Mouse (Mus musculus): ENCODE measurements around the gene Stpg1. TPM values are rescaled to one million over a fixed set of nuclear protein-coding genes. Genes with fewer than 3 reads are reported as not detected.

Gene Stpg1
- not detected for polyA plus RNA-seq (2017; shearing (Covaris generic))

DNA sequence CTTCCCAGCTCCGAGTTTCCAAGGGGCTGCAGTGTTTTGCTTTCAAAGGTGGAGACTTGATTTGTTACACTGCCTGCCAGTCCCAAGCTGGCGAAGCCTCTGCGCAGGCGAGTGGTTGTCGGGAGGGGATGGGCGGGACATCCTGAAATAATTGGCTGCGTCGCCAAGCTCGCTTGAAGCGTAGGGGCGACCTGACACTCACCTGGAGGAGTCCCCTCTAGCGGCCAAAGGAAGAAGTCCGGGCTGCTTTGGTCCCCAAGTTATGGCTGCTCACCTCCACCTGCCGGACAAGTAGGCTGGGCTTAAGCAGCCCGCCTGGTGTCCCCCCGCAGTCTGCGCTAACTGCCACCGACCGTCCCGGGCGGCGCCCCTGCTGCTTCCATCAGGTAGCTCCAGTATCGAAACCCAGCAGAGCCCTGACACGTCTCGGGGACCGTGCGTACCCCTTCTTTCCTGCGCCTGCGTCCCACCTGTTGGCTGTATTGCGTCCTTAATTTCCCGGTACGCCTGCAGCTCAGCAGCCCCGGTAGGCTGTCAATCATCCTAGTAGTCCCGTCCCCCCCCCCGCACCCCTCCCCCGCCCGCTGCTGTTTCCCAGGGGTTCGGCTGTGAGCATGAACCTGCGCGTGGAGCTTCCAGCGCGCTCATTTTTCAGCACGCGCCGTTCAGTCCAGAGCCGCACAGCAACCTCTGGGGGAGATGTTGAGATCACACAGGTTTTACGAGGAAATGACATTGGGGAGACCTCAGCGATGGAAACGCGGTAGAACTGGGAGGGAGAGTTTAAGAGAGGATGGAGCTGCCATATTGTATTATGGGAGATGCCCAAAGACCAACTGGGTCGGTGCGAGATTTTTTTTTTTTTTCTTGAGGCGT, at the start of gene Stpg1, which contains the start of gene Nipal3:
TSS of gene Stpg1 (plus strand) at position 270 of the 876 bp plus-strand sequence.
TSS of gene Nipal3 (minus strand) at position 518 of the 876 bp plus-strand sequence.
- ATAC-seq: peak; percentile 95

DNA sequence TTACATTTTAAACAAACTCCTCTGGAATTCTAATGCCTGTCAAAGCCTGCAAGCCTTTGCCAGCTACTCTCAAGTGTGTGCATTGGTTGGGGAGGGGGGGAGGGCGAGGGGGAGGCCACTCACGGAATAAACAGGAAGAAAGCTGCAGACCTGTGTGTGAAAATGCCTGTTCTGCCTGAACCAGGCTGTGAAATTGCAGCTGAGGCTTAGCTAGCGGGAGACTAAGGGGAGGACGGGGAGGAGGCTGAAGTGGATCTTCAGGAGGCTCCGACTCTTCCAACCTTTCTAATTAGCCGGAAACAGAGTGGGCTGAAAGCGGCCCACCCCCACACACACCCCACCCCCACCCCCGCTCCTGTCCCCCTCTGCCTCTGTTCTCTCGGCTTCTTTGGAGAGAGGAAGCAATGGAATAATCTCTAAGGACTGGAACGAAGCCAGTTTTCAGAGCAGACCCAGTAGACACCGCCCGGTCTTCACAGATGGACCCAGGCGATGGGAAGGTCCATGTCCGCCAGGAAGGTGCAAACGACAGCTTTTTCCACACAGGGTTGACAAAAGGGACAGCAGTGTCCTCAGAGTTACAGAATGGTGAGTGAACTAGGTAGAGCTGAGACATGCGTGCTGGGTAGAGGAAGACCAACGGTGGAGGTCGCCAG, 43.1 kb upstream of the Stpg1 start:
- ATAC-seq: no peak

DNA sequence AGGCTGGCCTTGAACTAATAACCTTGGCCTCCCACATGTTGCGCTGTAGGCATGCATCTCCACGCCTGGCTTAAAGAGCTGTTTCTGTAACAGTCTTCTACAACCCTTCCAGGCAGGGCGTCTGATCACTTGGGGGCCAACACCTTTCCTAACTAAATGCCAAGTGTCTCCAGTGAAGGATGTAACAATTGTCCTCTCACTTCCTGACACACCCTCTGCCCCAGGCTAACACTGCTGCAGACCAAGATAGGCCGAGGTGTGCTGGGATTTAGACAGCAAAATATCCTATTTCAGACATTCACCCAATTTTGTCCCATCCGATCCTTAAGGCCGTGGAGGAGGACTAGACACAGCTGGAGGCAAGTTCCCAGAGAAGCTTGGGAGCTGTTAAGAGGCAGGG, 41.4 kb upstream of the Stpg1 start:
- ATAC-seq: no peak

DNA sequence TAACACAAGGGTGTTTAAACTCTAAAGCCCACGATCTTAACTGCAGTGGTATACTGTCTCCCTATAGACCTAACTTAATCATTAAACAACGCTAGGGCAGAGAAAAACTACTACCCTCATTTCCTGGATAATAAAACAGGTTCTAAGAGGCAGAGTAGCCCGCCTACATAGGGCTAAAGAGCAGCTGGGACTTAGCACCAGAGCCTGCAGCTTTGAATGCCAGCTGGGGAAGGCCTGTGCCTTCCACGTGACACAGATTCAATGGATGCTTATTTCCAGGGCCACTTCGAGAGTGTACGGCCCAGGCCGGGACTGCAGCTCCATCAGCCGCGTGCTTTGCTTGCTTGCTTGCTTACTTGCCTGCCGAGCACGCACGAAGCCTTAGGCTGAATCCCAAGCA, 41.0 kb upstream of the Stpg1 start:
- ATAC-seq: no peak

DNA sequence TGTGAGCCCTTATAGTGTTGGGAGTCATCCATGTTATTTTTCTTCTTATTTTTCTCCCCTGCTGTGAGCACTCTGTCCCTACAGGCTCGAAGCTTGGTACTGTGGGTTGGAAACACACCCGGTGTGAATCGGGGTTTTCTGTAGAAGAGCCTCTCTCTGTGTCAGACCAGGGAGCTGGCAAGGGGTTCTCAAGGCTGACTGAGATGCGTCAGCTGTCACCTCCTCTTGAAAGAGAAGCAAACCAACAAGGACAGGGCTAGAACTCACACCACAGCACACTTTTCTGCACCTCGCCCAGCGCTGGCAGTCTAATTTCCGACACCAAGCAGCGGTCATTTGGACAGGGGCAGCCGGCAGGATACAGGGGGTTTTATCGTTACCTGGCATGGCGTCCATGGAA, 31.2 kb upstream of the Stpg1 start:
- ATAC-seq: no peak

DNA sequence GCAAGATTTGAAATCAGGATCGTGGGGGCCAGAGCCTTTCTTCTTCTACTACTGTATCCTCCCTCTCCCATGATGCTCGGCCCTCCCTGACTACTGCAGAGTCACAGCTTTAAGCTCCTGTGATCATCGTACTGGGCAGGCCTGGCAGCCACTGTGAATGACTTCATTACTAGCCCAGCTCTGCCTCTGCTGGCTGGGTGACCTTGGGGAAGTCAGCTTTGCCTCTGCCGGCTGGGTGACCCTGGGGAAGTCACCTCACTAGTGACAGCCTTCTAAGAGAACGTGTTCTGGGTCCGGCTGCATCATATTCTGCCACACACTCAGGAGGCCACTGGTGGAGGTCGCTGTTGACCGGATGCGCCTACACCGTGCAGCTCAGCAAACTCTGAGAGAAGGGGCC, 16.7 kb upstream of the Stpg1 start:
- no peak for ATAC-seq

DNA sequence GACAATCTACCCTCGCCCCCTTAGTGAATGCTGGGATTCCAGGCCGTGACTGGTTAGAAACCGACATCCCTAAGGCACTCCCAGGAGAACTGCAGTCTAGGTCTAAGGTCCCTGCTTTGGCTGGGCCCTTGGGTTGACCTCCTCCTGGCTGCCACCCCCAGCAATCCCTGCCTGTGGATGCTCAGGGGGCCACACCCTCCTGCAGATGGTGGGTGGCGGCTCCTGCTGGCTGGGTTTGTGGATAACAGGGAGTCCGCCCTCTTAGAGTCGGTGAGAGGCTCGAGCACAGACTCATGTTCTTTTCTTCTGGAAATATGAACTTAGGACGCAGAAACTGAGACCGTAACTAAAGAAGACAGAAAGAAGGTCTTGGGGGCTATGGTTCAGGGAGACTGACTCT, 14.2 kb upstream of the Stpg1 start:
- no peak for ATAC-seq

DNA sequence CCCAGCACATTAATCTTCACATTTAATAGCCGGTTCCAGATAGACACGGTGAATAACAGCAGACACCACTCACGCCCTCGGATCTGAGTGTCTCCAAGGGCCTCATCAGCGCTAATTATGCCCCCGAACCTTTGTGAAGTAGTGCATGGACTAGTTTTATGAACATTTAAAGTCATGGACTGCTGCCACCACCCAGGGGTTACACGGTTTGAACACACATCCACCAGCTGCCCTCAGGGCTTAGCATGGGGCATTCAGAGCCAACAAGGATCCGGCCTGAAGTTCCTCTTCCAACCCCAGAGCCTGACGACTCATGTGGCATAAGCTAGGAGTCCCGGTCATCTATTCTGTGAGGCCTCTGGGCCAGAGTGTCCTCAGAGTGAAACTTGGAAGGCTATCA, 9.5 kb upstream of the Stpg1 start:
- no peak for ATAC-seq

DNA sequence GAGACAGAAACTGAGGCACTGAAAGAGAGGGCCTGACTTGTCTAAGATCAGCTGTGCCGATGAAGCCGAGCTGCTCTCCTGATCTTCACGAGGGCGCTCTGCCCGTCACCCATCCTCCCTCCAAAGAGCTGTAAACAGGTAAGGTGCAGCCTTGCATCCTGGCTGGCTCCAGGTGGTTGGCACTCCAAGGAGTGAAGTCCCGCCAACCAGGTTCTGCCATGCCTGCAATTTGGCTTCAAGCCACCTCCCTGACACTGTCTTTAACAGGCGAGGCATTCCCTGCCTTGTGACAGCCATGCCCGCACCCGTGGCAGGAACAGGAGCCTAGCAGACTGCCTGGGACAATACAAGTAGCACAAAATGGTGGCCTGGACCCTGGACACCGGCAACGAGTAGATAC, 8.2 kb upstream of the Stpg1 start:
- no peak for ATAC-seq

DNA sequence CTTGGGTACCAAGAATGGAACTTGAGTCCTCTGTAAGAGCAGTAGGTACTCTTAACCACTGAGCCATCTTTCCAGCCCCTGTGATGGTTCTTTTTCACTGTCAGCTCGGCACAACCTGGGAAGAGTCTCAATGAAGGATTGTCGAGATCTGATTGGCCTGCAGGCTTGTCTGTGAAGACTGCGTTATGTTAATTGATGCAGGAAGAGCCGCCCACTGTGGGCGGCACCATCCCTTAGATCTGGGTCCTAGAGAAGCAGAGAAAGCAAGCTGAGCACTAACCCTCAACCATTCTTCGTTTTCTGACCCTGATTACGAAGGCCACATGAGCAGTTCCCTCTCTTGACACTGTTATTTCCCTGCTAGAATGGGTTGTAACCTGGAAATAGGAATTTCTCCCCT, 5.3 kb upstream of the Stpg1 start:
- no peak for ATAC-seq

DNA sequence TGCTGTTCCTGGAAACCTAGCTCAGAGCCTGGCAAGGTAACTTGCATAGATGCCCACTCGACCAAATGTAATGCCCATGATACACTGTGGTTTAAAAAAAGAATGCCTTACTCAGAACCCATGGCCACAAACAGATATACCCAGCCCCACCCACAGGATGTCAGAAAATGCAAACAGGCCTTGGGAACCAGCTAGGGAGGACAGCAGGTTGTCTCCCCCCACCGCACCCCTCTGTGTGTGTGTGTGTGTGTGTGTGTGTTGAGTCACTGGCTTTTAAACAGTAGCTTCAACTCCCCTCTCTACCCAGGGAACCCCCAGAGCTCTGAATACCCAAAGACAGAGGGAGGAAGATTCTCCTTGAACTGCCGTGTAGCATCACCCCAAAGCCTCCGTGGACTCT, 1.3 kb upstream of the Stpg1 start:
- ATAC-seq: no peak

DNA sequence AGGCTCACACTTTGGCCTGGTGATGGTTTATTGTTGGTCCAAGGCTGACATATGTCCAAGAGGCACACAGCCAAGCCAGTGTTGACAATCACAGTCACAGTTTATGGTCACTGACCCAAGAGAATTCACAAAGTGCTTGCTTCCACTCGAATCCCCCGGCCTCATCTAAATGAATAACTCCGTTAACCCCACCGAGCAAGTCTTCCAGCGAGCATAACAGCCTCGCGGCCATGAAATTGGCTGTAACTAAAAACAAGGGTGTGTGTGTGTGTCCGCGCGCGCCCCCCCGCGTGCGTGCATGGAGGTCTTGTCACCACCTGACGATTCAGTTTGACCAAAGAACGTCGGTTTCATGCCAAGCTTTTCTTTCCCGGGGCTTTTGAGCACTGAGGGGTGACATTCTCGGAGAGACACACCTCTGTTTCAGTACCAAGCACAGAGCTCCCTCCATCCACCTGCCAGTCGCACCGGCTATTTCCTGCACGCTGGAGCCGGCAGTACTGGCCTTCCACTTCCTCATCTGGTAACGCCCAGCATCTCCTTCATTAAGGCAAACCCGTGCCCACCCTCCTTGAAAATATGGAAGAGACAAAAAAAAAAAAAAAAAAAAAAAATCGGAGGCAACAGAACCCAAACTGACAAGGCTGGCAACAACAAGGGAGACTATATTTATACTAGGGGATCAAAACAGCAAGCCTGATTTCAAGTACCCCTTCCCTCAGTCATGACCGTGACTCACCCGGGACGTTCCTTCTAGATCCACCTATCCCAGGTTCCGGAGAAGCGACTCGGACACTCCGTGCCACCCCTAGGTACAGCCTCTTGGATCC, 684 bp upstream of the Stpg1 start:
- peak; percentile 43 for ATAC-seq

DNA sequence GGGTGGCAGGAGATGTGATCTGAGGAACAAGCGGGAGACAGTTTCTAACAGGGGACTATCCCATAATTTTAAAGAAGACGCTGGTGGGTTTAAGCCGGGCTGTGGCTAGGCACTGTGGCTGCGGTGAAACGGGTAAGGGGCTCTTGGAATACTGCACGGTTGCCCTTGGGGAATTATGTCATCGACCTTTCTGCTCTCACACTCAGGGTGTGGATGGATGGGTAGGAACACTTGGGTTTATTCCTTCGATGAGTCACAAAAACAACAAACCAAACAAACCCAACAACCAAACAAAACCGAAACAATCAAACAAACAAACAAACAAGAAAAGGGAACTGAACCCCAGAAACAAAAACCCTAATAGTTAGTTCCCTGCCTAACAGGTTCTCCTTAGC, 804 bp downstream of the Stpg1 start:
- ATAC-seq: no peak

DNA sequence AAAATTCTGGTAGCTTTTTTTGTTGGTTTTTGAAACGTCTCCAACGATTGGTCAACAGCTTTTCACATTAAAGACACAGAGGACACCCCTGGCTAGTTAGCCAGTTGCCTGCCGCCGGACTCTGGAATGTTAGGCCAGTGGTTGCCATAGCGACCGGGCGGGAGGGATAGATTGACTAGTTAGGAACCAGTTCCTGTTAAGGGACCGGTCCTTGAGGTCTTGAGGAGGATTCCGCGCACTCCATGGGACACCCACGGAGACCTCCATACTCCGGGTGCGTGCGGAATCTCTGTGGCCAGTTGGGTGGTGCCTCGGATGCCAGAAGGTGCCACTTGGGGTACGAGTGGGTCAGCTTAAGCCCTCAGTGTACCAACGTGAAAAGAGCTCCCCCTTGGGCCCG, 1.2 kb downstream of the Stpg1 start:
- no peak for ATAC-seq

DNA sequence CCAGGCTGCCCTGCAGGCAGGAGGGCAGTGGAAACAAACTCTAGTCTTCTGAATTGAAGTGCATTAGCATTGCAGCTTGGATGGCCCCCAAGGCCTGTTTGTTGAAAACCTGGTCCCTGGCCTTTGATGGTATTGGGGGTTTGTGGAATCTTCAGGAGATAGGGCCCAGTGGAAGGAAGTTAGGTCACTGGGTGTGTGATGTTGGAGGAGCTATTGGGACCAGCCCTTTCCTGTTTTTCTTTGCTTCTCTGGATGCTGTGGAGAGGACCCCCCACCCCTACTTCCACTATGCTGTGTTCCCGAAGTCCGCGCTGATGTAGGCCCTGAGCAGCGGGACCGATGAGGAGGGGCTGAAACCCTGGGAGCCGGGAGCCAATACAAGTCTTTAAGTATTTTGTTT, 3.5 kb downstream of the Stpg1 start:
- ATAC-seq: no peak

DNA sequence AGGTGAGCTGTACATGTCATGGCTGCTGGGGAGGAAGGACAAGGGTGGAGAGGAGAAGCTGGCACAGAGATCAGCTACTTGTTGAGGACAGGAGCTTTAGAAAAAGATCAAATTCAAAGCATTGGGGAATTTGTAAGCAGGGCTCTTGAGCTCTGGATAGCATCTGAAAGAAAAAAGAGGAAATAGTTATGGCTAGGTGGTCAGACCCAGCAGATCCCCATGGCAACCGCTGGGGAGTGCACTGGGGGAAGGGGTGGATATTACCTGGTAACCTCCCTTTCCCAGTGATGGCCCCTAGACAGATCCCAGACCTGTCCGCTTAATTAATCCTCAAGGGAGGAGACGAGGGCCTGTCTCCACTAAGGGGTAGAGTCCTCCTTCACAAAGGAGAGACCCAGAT, 5.2 kb downstream of the Stpg1 start:
- no peak for ATAC-seq

DNA sequence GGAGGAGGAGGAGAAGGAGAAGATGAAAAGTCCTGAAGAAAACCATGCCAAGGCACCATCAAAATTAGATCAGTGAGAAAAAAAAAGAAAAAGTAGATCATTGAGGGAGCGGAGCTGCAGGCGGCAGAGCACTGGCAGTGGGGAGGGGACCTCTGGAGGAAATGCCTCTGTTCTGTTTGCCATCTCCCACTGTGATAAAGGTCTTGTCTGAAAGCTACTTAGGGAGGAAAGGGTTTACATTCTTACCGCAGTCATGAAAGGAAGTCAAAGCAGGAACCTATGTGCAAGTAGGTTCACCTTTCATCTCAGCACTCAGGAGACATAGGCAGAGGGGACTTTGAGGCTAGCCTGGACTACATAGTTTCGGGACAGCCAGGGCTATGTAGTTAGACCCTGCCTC, 7.0 kb downstream of the Stpg1 start:
- ATAC-seq: no peak

DNA sequence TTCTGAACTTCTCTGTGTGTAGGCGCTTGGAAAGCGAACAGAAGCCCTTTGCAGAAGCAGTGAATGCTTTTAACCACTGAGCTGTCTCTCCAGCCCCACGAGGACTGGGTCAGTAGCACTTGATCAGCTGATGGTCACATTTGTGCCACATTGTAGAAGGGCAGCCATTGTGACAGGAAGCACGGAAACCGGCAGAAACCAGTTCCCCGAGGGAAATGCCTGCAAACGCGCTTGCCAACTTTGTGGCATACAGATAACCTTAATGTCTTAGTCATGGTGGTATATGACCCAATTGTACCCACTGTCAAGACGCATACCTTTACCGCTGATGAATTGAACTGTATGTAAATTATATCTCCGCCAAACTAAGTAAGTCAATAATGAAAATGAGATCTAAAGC, 11.2 kb downstream of the Stpg1 start:
- ATAC-seq: no peak

DNA sequence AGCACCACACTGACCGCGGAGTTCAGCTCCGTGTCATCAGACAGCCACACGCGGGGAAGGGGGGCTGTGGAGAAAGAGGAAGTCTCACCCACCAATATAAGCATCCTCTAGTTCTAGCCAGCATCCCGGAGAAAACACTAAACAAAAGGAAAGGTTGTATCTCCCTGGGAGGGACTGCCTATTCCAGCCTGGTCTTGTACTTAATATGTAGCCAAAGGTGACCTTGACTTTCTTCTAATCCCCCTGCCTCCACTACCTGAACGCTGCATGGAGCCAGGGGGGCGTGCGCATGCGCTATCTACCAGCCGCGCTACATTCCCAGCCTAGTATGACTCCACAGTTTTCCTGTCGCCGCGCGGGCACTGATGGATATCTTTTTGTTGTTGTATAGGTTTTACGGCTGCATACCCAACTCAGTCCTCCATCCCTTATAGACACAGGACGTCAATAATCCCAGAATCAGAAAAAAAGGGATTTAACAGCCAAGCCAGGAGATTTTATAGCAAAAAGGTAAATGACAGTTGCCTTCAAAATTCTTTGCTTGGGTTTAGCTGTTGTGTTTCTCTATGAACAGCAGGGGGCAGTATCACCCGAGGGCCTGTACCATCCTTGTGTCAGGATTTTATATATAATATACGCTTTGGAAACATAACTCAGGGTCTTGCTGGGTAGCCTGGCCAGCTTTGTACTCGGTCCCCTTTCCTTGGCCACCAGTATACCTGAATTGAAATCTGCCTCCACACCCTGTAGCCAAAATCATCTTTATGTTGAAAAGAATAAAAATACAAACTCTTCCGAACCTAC, 13.2 kb downstream of the Stpg1 start:
- ATAC-seq: no peak

DNA sequence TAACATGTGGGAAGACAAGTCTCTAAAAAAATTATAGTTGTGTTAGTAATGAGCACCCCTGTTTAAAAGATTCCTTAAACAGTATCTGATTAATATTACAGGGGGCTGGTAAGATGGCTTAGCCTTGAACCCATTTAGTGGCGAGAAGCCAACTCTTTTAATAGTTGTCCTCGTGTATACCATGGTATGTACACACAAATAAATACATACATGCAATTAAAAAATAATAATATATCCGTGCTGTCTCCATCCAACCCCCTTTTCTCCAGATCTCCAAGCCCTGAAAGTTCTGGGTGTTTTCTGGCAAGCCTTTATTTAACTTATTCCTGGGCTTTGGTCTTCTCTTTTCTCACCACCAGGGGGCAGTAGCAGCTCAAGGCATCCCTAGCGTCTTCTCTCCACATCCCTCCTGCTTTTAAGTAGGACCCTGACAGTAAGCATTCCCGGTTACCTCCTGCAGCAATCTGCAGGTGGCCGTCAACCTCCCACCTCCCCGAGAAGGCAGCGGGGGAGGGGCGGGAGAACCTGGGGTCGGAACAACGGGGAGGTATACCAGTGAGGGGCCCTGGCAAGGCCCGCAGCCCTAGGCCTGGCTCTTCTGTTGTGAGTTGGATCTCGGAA, 13.9 kb downstream of the Stpg1 start:
- no peak for ATAC-seq

DNA sequence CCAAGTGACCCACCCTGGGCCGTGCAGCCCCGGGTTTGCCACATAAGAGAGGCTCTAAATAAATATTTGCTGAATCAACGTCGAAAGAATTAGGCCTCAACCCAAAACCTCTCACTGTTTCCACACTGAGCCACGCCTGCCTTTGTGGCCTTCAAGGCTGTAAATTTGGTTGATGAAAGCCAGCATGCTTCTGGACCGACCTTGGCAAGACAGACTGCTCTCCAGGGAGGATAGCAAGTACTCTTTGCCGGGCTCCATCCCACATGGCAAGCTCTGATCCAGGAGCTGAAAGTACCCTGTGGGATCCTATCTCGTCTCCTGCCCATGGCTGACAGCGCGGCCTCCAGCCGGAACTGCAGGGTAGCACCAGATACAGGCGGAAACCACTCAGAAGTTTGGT, 14.9 kb downstream of the Stpg1 start:
- no peak for ATAC-seq

DNA sequence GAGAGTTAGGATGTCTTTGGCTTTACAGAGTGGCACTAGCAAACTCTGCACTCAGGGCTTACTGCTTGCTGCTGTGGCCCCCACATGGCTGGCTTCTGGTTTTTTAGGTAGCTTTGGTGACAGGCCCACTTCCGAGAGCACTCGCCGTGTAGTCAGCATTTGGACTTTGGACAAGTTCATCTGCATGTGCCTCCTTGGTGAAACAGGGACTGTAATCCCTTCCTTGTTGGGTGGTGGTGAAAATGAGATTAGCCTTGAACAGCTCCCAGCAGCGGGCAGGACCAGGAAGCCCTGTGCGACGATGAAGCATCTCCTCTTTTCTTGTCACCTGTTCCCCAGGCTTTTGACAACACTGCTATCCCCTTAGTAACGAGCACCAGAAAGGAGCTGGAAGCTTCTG, 19.3 kb downstream of the Stpg1 start:
- no peak for ATAC-seq

All from CD4-positive, CD25-positive, alpha-beta regulatory T cell, adult 4 months (primary cell).